Mouse (Mus musculus) heart, postnatal 10 days (tissue): ENCODE measurements at regions not wholly inside any gene's neighbourhood (a gene's known extent, or its start where the extent isn't known, plus 50 kb on each side); places are given as distances from the start of the nearest gene placed in this dataset.

ENCODE experiments used
- DNase-seq, 2 experiments: peaks; one replicate each; pipeline ENCODE4 v3.0.0; 2021
- intact Hi-C: fragments of 180-260 bp; cut with DNase I; formaldehyde crosslinking; loops from one replicate; pipeline ENCODE4 v1.15.1; 2025

- intact Hi-C loops, result no loop called here
- no peak for DNase-seq
These were observed 178.4 kb upstream of the Sulf2 start for GRCm38 (mm10) chr2:166333818-166334217.

- DNase-seq, result peak; percentile 33 to 47
- intact Hi-C loops, result no loop called here
These were observed 177.4 kb upstream of the Sulf2 start for GRCm38 (mm10) chr2:166332748-166333417.

- DNase-seq, result no peak
- intact Hi-C loops, result no loop called here
These were observed 175.7 kb upstream of the Sulf2 start for GRCm38 (mm10) chr2:166331192-166331591.

GRCm38 (mm10) chr2:166330364-166330763 is 174.9 kb upstream of the Sulf2 start:
- no peak for DNase-seq
- intact Hi-C loops, result no loop called here

GRCm38 (mm10) chr2:166329556-166330340 is 174.3 kb upstream of the Sulf2 start:
- intact Hi-C loops, result loop anchor here (5.0 kb wide), 1 partner anchor 233 kb away; no protein-coding TSS in a partner anchor
- DNase-seq, result no peak

GRCm38 (mm10) chr2:166326932-166327331 is 171.5 kb upstream of the Sulf2 start:
- intact Hi-C loops, result loop anchor here (5.0 kb wide), 1 partner anchor 235 kb away; no protein-coding TSS in a partner anchor
- no peak for DNase-seq

- no peak for DNase-seq
- intact Hi-C loops, result loop anchor here (5.0 kb wide), 1 partner anchor 237 kb away; no protein-coding TSS in a partner anchor
These were observed 169.5 kb upstream of the Sulf2 start for GRCm38 (mm10) chr2:166324954-166325353.

GRCm38 (mm10) chr2:166324439-166324838 is 169.0 kb upstream of the Sulf2 start:
- intact Hi-C loops, result no loop called here
- DNase-seq, result peak; percentile 65 to 66

GRCm38 (mm10) chr2:166322668-166323043 is 167.2 kb upstream of the Sulf2 start:
- intact Hi-C loops, result no loop called here
- DNase-seq, result no peak

- no peak for DNase-seq
- intact Hi-C loops, result no loop called here
These were observed 166.7 kb upstream of the Sulf2 start for GRCm38 (mm10) chr2:166321992-166322667.

GRCm38 (mm10) chr2:166316409-166316916 is 161.0 kb upstream of the Sulf2 start:
- no peak for DNase-seq
- intact Hi-C loops, result no loop called here

- intact Hi-C loops, result no loop called here
These were observed 155.0 kb upstream of the Sulf2 start for GRCm38 (mm10) chr2:166310438-166310837.

GRCm38 (mm10) chr2:166309882-166310281 is 154.4 kb upstream of the Sulf2 start:
- intact Hi-C loops, result no loop called here
- DNase-seq, result no peak

More at GRCm38 (mm10) chr2:166310438-166310837, 155.0 kb upstream of the Sulf2 start:
- DNase-seq, result no peak

- intact Hi-C loops, result no loop called here
- DNase-seq, result no peak
These were observed 152.1 kb upstream of the Sulf2 start for GRCm38 (mm10) chr2:166307551-166307950.

- intact Hi-C loops, result no loop called here
- peak; percentile 41 to 54 for DNase-seq
These were observed 149.9 kb upstream of the Sulf2 start for GRCm38 (mm10) chr2:166305044-166306002.

- DNase-seq, result no peak
- intact Hi-C loops, result no loop called here
These were observed 148.4 kb upstream of the Sulf2 start for GRCm38 (mm10) chr2:166303854-166304253.

- peak; percentile 60 to 70 for DNase-seq
- intact Hi-C loops, result no loop called here
These were observed 145.7 kb upstream of the Sulf2 start for GRCm38 (mm10) chr2:166301161-166301560.

- no peak for DNase-seq
These were observed 139.2 kb upstream of the Sulf2 start for GRCm38 (mm10) chr2:166294672-166295071.

GRCm38 (mm10) chr2:166292987-166293386 is 137.5 kb upstream of the Sulf2 start:
- intact Hi-C loops, result no loop called here
- no peak for DNase-seq

More at GRCm38 (mm10) chr2:166294672-166295071, 139.2 kb upstream of the Sulf2 start:
- intact Hi-C loops, result no loop called here

GRCm38 (mm10) chr2:166291266-166291665 is 135.8 kb upstream of the Sulf2 start:
- intact Hi-C loops, result no loop called here
- peak; percentile 30 to 36 for DNase-seq
